Mouse (Mus musculus) heart, postnatal 0 days (tissue): ENCODE measurements at regions not wholly inside any gene's neighbourhood (a gene's known extent, or its start where the extent isn't known, plus 50 kb on each side); places are given as distances from the start of the nearest gene placed in this dataset.

Source experiments
- ATAC-seq: fragments of 200-750 bp; cut with Nextera tagmentation; 2 replicates; pipeline ENCODE4 v1.8.0; 2017; ENCODE audit warnings: low read depth, moderate number of reproducible peaks, moderate library complexity; ENCODE audit not compliant: insufficient read depth
- DNase-seq: peaks from one replicate; pipeline ENCODE4 v3.0.0-alpha.2; 2016; ENCODE audit warnings: low spot score
- H3K27ac ChIP-seq: fragments of 300-500 bp; sonication (generic); 2 replicates; pipeline ENCODE4 v1.5.1; 2014; ENCODE audit warnings: low read depth, mild to moderate bottlenecking
- H3K27me3 ChIP-seq: fragments of 300-500 bp; sonication (generic); 2 replicates; pipeline ENCODE4 v1.6.1; 2014; ENCODE audit warnings: low read length, mixed read lengths; ENCODE audit not compliant: control insufficient read depth, insufficient read depth
- H3K36me3 ChIP-seq: fragments of 300-500 bp; sonication (generic); replicated peaks from 2 replicates; pipeline ENCODE4 v1.6.1; 2014; ENCODE audit warnings: low read length, mixed read lengths; ENCODE audit not compliant: control insufficient read depth, insufficient read depth
- H3K4me1 ChIP-seq: fragments of 300-500 bp; sonication (generic); 2 replicates; pipeline ENCODE4 v1.6.1; 2014; ENCODE audit warnings: antibody characterized with exemption; ENCODE audit not compliant: control insufficient read depth, insufficient read depth
- H3K4me2 ChIP-seq: fragments of 300-500 bp; sonication (generic); 2 replicates; pipeline ENCODE4 v1.6.1; 2014; ENCODE audit warnings: low read depth, mild to moderate bottlenecking, low read length, moderate library complexity
- H3K4me3 ChIP-seq: fragments of 300-500 bp; sonication (generic); 2 replicates; pipeline ENCODE4 v1.5.1; 2014; ENCODE audit warnings: low read depth, low read length
- H3K9ac ChIP-seq: fragments of 300-500 bp; sonication (generic); replicated peaks from 2 replicates; pipeline ENCODE4 v1.6.1; 2014; ENCODE audit warnings: low read depth, low read length, mixed read lengths
- H3K9me3 ChIP-seq: fragments of 300-500 bp; sonication (generic); replicated peaks from 2 replicates; pipeline ENCODE4 v1.6.1; 2016; ENCODE audit warnings: low read length; ENCODE audit not compliant: control insufficient read depth
- CTCF ChIP-seq: IDR thresholded peaks from 2 replicates; pipeline ENCODE4 v1.5.1; 2016; ENCODE audit warnings: antibody characterized with exemption, control low read depth, low read depth
- EP300 ChIP-seq: IDR thresholded peaks from 2 replicates; pipeline ENCODE4 v1.6.1; 2016; ENCODE audit warnings: antibody characterized with exemption, low read depth
- WGBS: fragments of 180-500 bp; shearing (Covaris S2); extraction: QIAGEN DNeasy Blood & Tissue Kit; methylation state at CpG from one replicate; pipeline ENCODE4 v1.1.7; 2014; 5-methylcytosine and 5-hydroxymethylcytosine counted together

- Histone ChIP-seq H3K36me3 (no peaks in the 10 kb centered on the region), H3K27me3 (no peaks in the 10 kb centered on the region), H3K4me3 (no peak overlapping the region), H3K27ac (no peak overlapping the region), H3K9me3 (no peaks in the 10 kb centered on the region), H3K9ac (no peak overlapping the region), H3K4me1 (no peaks in the 10 kb centered on the region), H3K4me2 (no peak overlapping the region)
- TF ChIP-seq EP300 (no peak), CTCF (no peak)
- DNase-seq (no peak), ATAC-seq (no peak)
- 77% methylated on average over 6 of the region's 6 CpGs for WGBS
Observed at GRCm38 (mm10) chr1:39116319-39116718, 77.2 kb upstream of the Npas2 start.

DNA sequence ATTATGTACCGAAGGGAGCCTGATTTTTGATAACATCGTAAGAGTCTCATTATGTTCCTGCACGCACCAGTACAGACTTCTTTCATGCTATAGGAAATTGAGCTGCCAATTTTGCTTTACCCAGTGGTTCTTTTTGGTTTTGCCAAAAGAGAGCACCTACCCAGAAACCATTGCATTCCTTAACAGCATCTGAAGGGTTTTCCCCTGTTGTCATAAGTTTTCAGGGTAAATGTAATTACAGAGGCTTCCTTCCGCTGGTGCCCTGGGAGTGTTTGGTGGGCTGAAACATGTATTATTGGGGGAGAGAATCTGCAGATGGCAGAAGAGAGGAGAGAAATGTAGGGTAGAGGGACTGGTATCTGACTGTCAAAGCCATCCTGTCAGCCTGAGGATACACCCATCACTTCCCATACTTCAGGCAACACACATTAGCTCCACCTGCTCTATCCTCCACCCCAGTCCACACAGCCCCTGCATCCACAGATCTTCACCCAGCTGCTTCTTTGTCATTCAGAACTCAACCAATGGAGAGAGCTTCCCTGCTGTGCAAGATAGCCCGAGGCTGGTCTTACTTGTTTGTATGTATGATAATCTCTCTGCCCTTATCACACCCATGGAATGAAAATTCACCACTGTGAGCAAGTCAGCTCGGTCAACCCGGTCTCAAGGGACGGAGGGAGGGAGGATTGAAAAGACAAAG lies 71.1 kb upstream of the Npas2 start:
- Histone ChIP-seq H3K9me3 (peaks cover 8% of the 10 kb centered on the region), H3K4me3 (no peak overlapping the region), H3K4me2 (no peak overlapping the region), H3K27me3 (no peaks in the 10 kb centered on the region), H3K4me1 (peaks cover 5% of the 10 kb centered on the region; the same call in 1 of the 2 replicates), H3K27ac (no peak overlapping the region), H3K36me3 (no peaks in the 10 kb centered on the region), H3K9ac (no peak overlapping the region)
- no peak for DNase-seq
- ATAC-seq: no peak
- WGBS: 46% methylated on average over 8 of the region's 8 CpGs
- TF ChIP-seq CTCF (no peak), EP300 (no peak)

GRCm38 (mm10) chr1:39123081-39123812 lies 70.3 kb upstream of the Npas2 start:
- H3K9me3 ChIP-seq: peaks cover 8% of the 10 kb centered on the region
- 25% methylated on average over 10 of the region's 10 CpGs for WGBS

GRCm38 (mm10) chr1:39123813-39124146 lies 69.8 kb upstream of the Npas2 start:
- no peaks in the 10 kb centered on the region for H3K36me3 ChIP-seq
- no peak overlapping the region for H3K4me2 ChIP-seq
- DNase-seq (no peak), ATAC-seq (no peak)
- H3K27ac ChIP-seq: no peak overlapping the region
- TF ChIP-seq EP300 (no peak), CTCF (no peak)
- WGBS: 55% methylated on average over 2 of the region's 2 CpGs
- peaks cover 8% of the 10 kb centered on the region for H3K9me3 ChIP-seq
- H3K9ac ChIP-seq: no peak overlapping the region
- no peak overlapping the region for H3K4me3 ChIP-seq
- H3K4me1 ChIP-seq: peaks cover 5% of the 10 kb centered on the region; the same call in 1 of the 2 replicates
- no peaks in the 10 kb centered on the region for H3K27me3 ChIP-seq

More at GRCm38 (mm10) chr1:39123081-39123812, 70.3 kb upstream of the Npas2 start:
- Histone ChIP-seq H3K4me3 (no peak overlapping the region), H3K4me1 (peaks cover 5% of the 10 kb centered on the region; the same call in 1 of the 2 replicates), H3K9ac (no peak overlapping the region), H3K27me3 (no peaks in the 10 kb centered on the region), H3K36me3 (no peaks in the 10 kb centered on the region), H3K27ac (no peak overlapping the region), H3K4me2 (no peak overlapping the region)
- no peak for TF ChIP-seq CTCF
- no peak for TF ChIP-seq EP300
- ATAC-seq (no peak), DNase-seq (no peak)

GRCm38 (mm10) chr1:39134521-39134920 lies 59.0 kb upstream of the Npas2 start:
- Histone ChIP-seq H3K36me3 (no peaks in the 10 kb centered on the region), H3K27me3 (no peaks in the 10 kb centered on the region), H3K4me3 (no peak overlapping the region), H3K9ac (no peak overlapping the region), H3K9me3 (no peaks in the 10 kb centered on the region), H3K27ac (no peak overlapping the region), H3K4me2 (no peak overlapping the region), H3K4me1 (no peaks in the 10 kb centered on the region)
- TF ChIP-seq EP300 (no peak), CTCF (no peak)
- ATAC-seq (no peak), DNase-seq (no peak)
- WGBS: 60% methylated on average over 2 of the region's 2 CpGs
